Mouse (Mus musculus): ENCODE measurements around the gene Cutc. TPM values are rescaled to one million over a fixed set of nuclear protein-coding genes. Genes with fewer than 3 reads are reported as not detected.
A peak's percentile ranks its signal among the peaks of the same experiment; 100 is the strongest.

Cutc gene
- total and polyA plus RNA-seq, 3 experiments, result 10.1 to 22.7 (median 18.2) TPM

GRCm38 (mm10) chr19:43724821-43725220, 28.0 kb upstream of the Cutc start:
- no peaks in the 10 kb centered on the region for H3K79me2 ChIP-seq (replicated peaks; ENCODE audit: control insufficient read depth, extremely low read depth, insufficient read depth, poor library complexity, severe bottlenecking)
- dilution Hi-C loops (cut with MboI; ENCODE audit: extremely low pct_ligation_motif_present, extremely low pct_unique_long_range_greater_than_20kb, low sequenced_read_pairs) (no loop called here), in situ Hi-C loops (cut with MboI; ENCODE audit: low pct_ligation_motif_present, low pct_unique_long_range_greater_than_20kb, low sequenced_read_pairs) (no loop called here)
- no peak overlapping the region for H3K9ac ChIP-seq (ENCODE audit: insufficient read depth, low read depth)
- H3K27ac ChIP-seq (ENCODE audit: insufficient read depth, low read depth), result no peak overlapping the region
- no peak overlapping the region for H3K4me3 ChIP-seq (replicated peaks in 1 of 3; ENCODE audit: low read depth in 2 of 3, low read length in 2 of 3, poor library complexity in 1 of 3)
- H3K4me2 ChIP-seq (ENCODE audit: insufficient read depth, low read depth, poor library complexity, severe bottlenecking), result no peak overlapping the region
- no peak for DNase-seq (ENCODE audit: extremely low read depth)
- TF ChIP-seq MYC (IDR thresholded peaks at IDR 0.05; ENCODE audit: low read depth, low read length), result no peak
- TF ChIP-seq MAZ (IDR thresholded peaks at IDR 0.05; ENCODE audit: low read depth, low read length), result no peak
- no peak for TF ChIP-seq IRF4 (IDR thresholded peaks at IDR 0.05; ENCODE audit: low read depth, low read length)
- TF ChIP-seq MEF2A (IDR thresholded peaks at IDR 0.05; ENCODE audit: borderline replicate concordance, low read depth, low read length), result no peak
- TF ChIP-seq CHD2 (IDR thresholded peaks at IDR 0.05; ENCODE audit: low read length), result no peak
- TF ChIP-seq SIN3A (IDR thresholded peaks at IDR 0.05; ENCODE audit: low read length), result no peak
- no peak for TF ChIP-seq ETS1 (conservative IDR thresholded peaks at IDR 0.05; ENCODE audit: low read depth, low read length)
- TF ChIP-seq TBP (conservative IDR thresholded peaks at IDR 0.05; ENCODE audit: low read depth, low read length), result no peak
- no peak for TF ChIP-seq JUND (conservative IDR thresholded peaks at IDR 0.05; ENCODE audit: low read depth, low read length)
- no peak for TF ChIP-seq EP300 (IDR thresholded peaks at IDR 0.05; ENCODE audit: low read length)
- no peak for TF ChIP-seq JUN (IDR thresholded peaks at IDR 0.05; ENCODE audit: insufficient read depth, low read depth, low read length)
- peaks cover 29 to 77% of the 10 kb centered on the region in 2 experiments for H3K36me3 ChIP-seq (replicated peaks in 1 of 2; ENCODE audit: control insufficient read depth in 1 of 2, insufficient read depth in 1 of 2, low read length in 1 of 2)
- H3K27me3 ChIP-seq (replicated peaks), result no peaks in the 10 kb centered on the region
- peaks cover 16 to 58% of the 10 kb centered on the region in 2 experiments for H3K4me1 ChIP-seq (ENCODE audit: control insufficient read depth in 1 of 2, insufficient read depth in 2 of 2)
- H3K9me3 ChIP-seq (replicated peaks; ENCODE audit: low read length), result peaks cover 20% of the 10 kb centered on the region

- Histone ChIP-seq H3K9ac (ENCODE audit: insufficient read depth, low read depth) (no peak overlapping the region; the same call in 1 of the 2 replicates), H3K9me3 (replicated peaks; ENCODE audit: low read length) (peaks cover 20% of the 10 kb centered on the region), H3K4me2 (ENCODE audit: insufficient read depth, low read depth, poor library complexity, severe bottlenecking) (no peak overlapping the region), H3K27ac (ENCODE audit: insufficient read depth, low read depth) (peak overlapping the region; percentile 70), H3K4me3 (replicated peaks in 1 of 3; ENCODE audit: low read depth in 2 of 3, low read length in 2 of 3, poor library complexity in 1 of 3) (peak overlapping the region in 1 of 3 experiments; percentile 11), H3K27me3 (replicated peaks) (no peaks in the 10 kb centered on the region), H3K79me2 (replicated peaks; ENCODE audit: control insufficient read depth, extremely low read depth, insufficient read depth, poor library complexity, severe bottlenecking) (no peaks in the 10 kb centered on the region), H3K4me1 (ENCODE audit: control insufficient read depth in 1 of 2, insufficient read depth in 2 of 2) (peaks cover 16 to 51% of the 10 kb centered on the region in 2 experiments), H3K36me3 (replicated peaks in 1 of 2; ENCODE audit: control insufficient read depth in 1 of 2, insufficient read depth in 1 of 2, low read length in 1 of 2) (peaks cover 30 to 75% of the 10 kb centered on the region in 2 experiments)
- in situ Hi-C loops (cut with MboI; ENCODE audit: low pct_ligation_motif_present, low pct_unique_long_range_greater_than_20kb, low sequenced_read_pairs) (no loop called here), dilution Hi-C loops (cut with MboI; ENCODE audit: extremely low pct_ligation_motif_present, extremely low pct_unique_long_range_greater_than_20kb, low sequenced_read_pairs) (no loop called here)
- DNase-seq (ENCODE audit: extremely low read depth), result peak; percentile 98
- TF ChIP-seq MAZ (IDR thresholded peaks at IDR 0.05; ENCODE audit: low read depth, low read length) (no peak), NELFE (IDR thresholded peaks at IDR 0.05; ENCODE audit: low read depth, low read length) (peak; percentile 37; the same call in 1 of the 2 replicates), CHD2 (IDR thresholded peaks at IDR 0.05; ENCODE audit: low read length) (peak; percentile 45; the same call in 1 of the 2 replicates), MAX (IDR thresholded peaks at IDR 0.05; ENCODE audit: low read length) (peak; percentile 83), PAX5 (IDR thresholded peaks at IDR 0.05; ENCODE audit: low read length) (no peak), KAT2A (IDR thresholded peaks at IDR 0.05; ENCODE audit: insufficient replicate concordance, low read length) (no peak), GABPA (IDR thresholded peaks at IDR 0.05; ENCODE audit: insufficient replicate concordance, low read depth, low read length) (no peak), ZNF384 (IDR thresholded peaks at IDR 0.05; ENCODE audit: low read depth, low read length) (no peak), USF1 (IDR thresholded peaks at IDR 0.05; ENCODE audit: low read depth, low read length) (peak; percentile 67), JUND (conservative IDR thresholded peaks at IDR 0.05; ENCODE audit: low read depth, low read length) (peak; percentile 65), MAFK (IDR thresholded peaks at IDR 0.05; ENCODE audit: insufficient replicate concordance, low read length) (peak; percentile 70), MEF2A (IDR thresholded peaks at IDR 0.05; ENCODE audit: borderline replicate concordance, low read depth, low read length) (peak; percentile 79), RCOR1 (conservative IDR thresholded peaks at IDR 0.05; ENCODE audit: low read depth, low read length) (peak; percentile 63), EP300 (IDR thresholded peaks at IDR 0.05; ENCODE audit: low read length) (peak; percentile 87), E2F4 (IDR thresholded peaks at IDR 0.05; ENCODE audit: insufficient replicate concordance, low read depth, low read length) (no peak), JUN (IDR thresholded peaks at IDR 0.05; ENCODE audit: insufficient read depth, low read depth, low read length) (peak; percentile 47), ZKSCAN1 (IDR thresholded peaks at IDR 0.05; ENCODE audit: borderline replicate concordance, low read depth, low read length) (no peak), IRF4 (IDR thresholded peaks at IDR 0.05; ENCODE audit: low read depth, low read length) (peak; percentile 74), TCF12 (IDR thresholded peaks at IDR 0.05; ENCODE audit: low read depth, low read length) (peak; percentile 83), POLR2A (IDR thresholded peaks at IDR 0.05; ENCODE audit: low read depth, low read length) (no peak; the same call in 1 of the 2 replicates), ZC3H11A (IDR thresholded peaks at IDR 0.05; ENCODE audit: low read depth, low read length) (no peak), TBP (conservative IDR thresholded peaks at IDR 0.05; ENCODE audit: low read depth, low read length) (no peak), SMC3 (IDR thresholded peaks at IDR 0.05; ENCODE audit: low read depth, low read length) (peak; percentile 29), ETS1 (conservative IDR thresholded peaks at IDR 0.05; ENCODE audit: low read depth, low read length) (peak; percentile 85), POLR2AphosphoS2 (IDR thresholded peaks at IDR 0.05; ENCODE audit: low read depth, low read length) (no peak), RAD21 (IDR thresholded peaks at IDR 0.05; ENCODE audit: low read depth, low read length) (peak; percentile 26), UBTF (IDR thresholded peaks at IDR 0.05; ENCODE audit: low read depth, low read length) (no peak), ELF1 (IDR thresholded peaks at IDR 0.05; ENCODE audit: low read depth, low read length) (peak; percentile 56)
Observed at GRCm38 (mm10) chr19:43726510-43727146, 26.2 kb upstream of the Cutc start.

All from CH12.LX (cell line).